Mouse (Mus musculus) cortical plate, adult 2 months (tissue): ENCODE measurements around the gene Dctpp1.

Experiments used
- CTCF ChIP-seq: fragments of 200-500 bp; IDR thresholded peaks from 2 replicates; pipeline ENCODE4 v1.5.1; 2011; ENCODE audit warnings: mild to moderate bottlenecking, control low read depth, low read length; ENCODE audit not compliant: insufficient read depth; ENCODE audit errors: extremely low read depth
- POLR2A ChIP-seq: fragments of 200-500 bp; IDR thresholded peaks from 2 replicates; pipeline ENCODE4 v1.6.1; 2011; ENCODE audit warnings: mild to moderate bottlenecking, low read length, control low read depth; ENCODE audit not compliant: insufficient read depth; ENCODE audit errors: extremely low read depth

DNA sequence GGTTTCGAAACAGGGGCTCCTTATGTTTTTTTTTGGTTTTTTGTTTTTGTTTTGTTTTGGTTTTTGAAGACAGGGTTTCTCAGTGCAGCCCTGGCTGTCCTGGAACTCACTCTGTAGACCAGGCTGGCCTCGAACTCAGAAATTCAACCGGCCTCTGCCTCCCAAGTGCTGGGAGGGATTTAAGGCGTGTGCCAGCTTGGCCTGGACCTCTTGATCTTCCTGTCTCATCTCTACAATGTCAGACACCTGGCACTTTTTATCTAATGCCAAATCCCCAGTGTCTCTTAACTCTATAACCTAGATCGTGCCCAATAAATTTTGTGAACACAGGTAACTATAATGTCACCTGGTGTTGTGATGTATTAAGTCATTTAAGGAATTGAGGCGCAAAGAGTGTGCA is 7.2 kb downstream of the Dctpp1 start:
- TF ChIP-seq CTCF (no peak), POLR2A (no peak)
